Mouse (Mus musculus) 3T3-L1 (cell line): ENCODE results near the gene Rps10.
A peak's percentile ranks its signal among the peaks of the same experiment; 100 is the strongest.
"Not testable (repeated sequence)": the region's sequence is repeated elsewhere in the genome, so short reads cannot be mapped to it uniquely, and the experiment has no call there.

Experiments
- DNase-seq: peaks from one replicate; pipeline ENCODE4 v3.0.0-alpha.2; 2015; ENCODE audit warnings: low read depth, low spot score

Rps10 gene

DNA sequence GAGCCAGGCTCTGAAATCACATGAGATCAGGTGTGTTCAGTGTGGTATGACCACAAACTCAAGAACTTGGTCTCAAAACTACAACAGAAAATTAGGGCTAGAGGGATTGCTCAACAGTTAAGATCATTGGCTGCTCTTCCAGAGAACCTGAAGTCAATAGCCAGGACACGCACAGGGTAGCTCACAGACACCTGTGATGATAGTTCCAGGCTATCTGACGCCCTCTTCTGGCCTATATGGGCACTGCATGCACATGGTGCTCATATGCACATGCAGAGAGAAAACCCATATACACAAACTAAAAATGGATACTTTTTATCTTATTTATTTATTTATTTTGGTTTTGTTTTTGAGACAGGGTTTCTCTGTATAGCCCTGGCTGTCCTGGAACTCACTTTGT is 8.1 kb upstream of the Rps10 start:
- no peak for DNase-seq

DNA sequence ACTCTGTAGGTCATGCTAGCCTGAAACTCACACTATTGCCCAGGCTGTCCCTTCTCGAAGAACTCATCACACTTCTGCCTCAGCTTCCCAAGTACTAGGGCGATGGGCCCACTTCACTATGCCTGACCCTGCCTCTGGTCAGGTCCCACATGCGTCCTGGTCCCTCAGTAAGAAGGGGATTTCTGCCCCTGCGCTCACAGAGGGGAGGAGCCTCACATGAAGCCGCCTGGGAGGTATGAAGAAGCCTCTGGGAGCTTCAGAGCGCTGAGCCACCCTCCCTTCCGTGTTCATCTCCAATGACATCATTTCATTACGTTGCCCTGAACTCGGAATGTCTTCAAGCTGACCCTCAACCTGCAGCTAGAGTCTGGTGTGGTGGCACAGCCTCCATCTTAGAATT is 7.3 kb upstream of the Rps10 start:
- no peak for DNase-seq

DNA sequence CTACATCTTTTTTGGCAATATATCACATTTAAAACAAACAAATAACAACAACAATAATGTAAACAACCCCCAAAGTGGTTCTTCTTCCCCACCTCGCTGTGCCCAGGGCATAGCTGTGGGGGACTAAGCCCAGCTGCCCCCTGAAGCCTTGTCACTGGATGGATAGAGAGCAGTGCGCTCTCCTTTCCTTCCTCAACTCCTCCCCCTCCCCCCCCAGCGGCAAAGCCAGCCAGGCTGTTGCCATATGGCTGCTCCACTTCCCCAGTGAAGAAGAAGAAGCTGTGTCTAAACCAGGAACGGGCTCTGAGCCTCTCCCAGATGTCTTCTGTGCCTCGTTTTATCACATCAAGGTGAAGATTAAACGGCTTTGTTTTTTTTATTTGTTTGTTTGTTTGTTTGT is 6.6 kb upstream of the Rps10 start:
- DNase-seq: no peak

GRCm38 (mm10) chr17:27642491-27643062 is 6.1 kb upstream of the Rps10 start:
- DNase-seq: peak; percentile 76

- not testable (repeated sequence) for DNase-seq
These were observed 3.4 kb upstream of the Rps10 start for GRCm38 (mm10) chr17:27639851-27640250.

- no peak for DNase-seq
These were observed 2.5 kb upstream of the Rps10 start for GRCm38 (mm10) chr17:27638921-27639332.

DNA sequence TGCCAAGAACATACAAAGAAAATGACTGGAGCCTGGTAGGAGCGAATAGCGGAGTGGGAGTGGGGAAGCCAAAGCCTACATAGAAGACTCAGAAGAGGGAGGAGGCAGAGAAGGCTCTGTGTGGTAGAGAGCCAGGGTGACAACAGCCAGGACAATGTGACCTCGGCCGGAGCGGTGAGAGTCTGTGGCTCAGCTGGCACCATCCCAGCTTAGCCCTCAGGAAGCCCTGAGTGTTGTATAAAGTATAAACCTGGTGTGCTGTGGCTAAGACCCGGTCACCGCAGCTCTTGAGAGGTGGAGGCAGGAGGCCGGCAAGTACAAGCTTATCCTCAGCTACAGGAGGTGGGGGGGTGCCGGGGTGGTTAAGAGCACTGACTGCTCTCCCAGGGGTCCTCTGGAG is 864 bp upstream of the Rps10 start:
- no peak for DNase-seq

GRCm38 (mm10) chr17:27635575-27635903 is 930 bp downstream of the Rps10 start:
- not testable (repeated sequence) for DNase-seq

- DNase-seq: peak; percentile 91
These were observed 1.4 kb downstream of the Rps10 start, which contains the start of gene RPS10-NUDT3 for GRCm38 (mm10) chr17:27634871-27635574. Gene RPS10-NUDT3 (minus strand): TSS chr17:27635222.

GRCm38 (mm10) chr17:27629249-27630020 is 7.0 kb downstream of the Rps10 start:
- peak; percentile 97 for DNase-seq

DNA sequence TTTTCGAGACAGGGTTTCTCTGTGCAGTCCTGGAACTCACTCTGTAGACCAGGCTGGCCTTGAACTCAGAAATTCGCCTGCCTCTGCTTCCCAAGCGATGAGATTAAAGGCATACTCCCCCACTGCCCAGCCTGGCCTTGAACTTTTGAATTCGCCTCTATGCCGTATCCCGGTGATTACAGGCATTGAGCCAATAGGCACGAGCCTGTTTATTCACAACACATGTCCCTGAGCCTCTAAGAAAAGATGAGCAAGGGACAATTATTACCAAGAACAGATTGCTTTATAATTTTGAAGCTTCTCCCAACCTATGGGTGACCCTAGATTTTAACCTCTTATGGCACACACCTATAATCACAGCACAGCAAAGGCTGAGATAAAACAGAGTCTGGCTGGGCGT is 8.1 kb downstream of the Rps10 start:
- DNase-seq: no peak

DNA sequence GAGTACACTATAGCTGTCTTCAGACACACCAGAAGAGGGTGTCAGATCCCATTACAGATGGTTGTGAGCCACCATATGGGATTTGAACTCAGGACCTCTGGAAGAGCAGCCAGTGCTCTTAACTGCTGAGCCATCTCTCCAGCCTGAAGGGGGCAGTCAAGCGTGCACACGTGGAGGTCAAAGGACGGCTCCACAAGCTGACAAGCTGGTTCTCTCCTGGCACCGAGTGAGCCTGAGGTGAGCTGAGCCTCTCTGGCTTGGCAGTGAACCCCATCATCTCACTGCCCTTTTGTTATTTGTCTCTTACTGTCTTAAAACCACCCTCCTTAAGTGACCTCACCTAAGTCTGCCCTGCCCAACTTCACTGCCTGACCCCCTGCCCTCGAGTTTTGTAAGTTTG is 9.0 kb downstream of the Rps10 start:
- peak; percentile 36 for DNase-seq

GRCm38 (mm10) chr17:27626681-27627080 is 9.8 kb downstream of the Rps10 start:
- peak; percentile 38 for DNase-seq

- DNase-seq: no peak
These were observed 10.8 kb downstream of the Rps10 start for GRCm38 (mm10) chr17:27625455-27626251.

DNA sequence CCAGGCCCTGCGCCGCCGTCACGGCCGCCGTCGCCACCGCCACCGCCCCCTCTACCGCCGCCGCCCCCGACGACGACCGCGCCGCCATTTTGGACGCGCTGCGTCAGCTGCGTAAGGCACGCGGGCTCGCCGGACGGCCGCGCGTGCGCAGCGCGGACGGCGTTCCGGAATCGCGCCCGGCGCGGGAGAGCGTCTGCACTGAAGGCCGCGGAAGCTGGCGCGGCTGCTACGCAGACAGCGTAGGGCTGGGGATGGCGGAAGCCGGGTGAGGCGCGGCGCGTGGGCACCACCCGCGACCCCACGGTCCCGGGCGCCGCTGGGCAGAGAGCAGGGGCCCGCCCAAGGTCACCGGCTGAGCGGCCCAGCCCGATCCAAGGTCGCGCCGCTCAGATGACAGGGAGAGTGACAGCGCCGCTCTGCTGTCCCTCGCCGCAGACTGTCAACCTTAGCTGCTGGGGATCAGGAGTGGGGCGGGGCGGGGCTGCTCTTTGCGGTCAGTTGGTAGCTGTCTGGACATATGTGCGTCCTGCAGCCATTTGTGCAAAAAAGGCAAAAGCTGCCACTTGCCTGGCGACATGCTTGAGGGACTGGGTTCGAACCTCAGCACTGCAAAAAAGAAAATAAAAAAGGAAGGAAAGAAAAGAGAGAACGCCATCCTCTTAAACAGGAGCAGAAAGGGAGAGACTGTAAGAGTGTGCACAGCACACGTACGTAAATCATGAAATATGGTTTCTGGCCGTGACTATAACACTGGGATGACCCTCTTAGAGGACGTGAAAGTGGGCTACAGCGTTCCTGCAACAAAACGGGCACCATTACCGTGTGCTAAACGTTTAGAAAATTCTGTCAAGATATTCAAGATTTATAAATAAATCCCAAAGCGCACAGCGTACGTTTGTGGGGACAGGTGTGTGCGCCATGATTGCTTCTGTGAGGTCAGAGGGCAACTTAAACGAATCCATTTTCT is 12.8 kb downstream of the Rps10 start, which contains the start of gene Nudt3:
TSS of gene Nudt3 (minus strand) at position 136 of the 967 bp plus-strand sequence.
- DNase-seq: peak; percentile 83

DNA sequence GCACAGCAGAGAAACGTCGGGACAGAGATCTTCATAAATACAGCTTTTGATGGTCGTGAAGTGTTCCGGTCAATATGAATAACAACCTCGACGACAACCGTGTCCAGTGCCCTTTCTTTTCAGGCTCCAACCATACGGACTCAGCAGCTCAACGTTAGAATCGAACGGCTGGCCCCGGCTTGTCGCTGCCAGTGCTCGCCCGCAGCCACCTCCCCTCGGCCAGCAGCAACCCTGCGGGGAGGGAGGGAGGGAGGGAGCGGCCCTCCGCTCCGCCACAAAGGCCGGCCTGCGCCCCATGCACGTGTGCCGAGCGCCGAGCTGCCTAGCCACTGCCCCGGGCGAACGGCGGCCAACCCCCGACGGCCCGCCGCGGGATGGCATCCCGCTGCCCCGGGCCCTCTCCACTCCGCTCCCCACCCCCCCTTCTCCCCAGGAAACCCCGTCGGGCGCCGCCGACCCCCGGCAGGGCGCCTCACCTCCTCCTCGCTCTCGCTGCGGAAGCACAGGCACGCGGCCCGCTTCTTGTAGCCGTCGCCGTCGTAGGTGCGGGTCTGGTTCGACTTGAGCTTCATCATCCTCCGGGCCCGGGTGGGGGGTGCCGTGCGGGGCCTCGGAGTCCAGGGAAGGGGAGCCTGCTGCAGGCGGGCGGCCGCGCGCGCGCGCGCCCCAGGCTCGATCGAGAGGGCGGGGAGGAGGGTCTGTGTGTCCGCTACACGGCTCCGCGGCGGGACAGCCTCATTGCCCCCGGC is 13.7 kb downstream of the Rps10 start:
- DNase-seq: peak; percentile 61

GRCm38 (mm10) chr17:27621705-27622531 is 14.6 kb downstream of the Rps10 start:
- DNase-seq: peak; percentile 46

DNA sequence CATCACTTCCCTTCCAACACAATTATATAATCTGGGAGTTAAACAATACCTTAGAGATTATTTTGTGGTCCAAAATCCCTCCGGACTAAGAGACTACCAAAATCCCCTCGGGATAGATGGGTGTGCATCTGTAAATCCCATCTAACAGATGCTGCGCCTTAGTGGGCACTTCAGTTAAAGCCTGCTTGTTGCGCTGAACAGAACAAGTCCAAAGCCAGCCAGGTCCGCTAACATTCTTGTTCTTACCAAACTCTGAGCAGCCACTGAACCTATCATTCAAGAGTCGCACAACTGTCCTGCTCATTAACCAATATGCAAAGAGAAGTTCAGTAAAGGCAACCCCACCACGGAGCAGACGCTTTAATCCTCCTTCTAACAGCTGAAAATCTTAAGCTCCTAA is 15.3 kb downstream of the Rps10 start:
- DNase-seq: no peak

DNA sequence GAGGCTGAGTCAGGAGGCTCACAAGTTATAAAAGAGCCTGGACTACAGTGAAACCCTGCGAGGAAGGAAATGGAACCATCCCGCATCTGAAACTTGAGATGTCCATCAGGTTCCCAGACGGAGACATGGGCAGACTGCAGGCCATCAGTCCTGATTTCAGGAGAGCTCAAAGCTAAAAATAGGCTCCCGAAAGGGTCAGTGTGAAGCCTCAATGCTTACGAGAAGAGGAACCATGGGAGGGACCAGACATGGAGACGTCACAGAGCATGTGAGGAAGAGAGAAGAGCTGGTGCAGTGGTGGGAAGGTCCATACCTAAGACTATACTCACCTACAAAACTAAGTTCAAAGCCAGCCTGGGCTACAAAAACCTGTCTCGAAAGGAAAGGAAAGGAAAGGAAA is 21.1 kb downstream of the Rps10 start:
- DNase-seq: no peak
